Mouse (Mus musculus) mammary gland, adult 2 months (tissue): ENCODE measurements around the gene Olfr868. TPM values are rescaled to one million over a fixed set of nuclear protein-coding genes. Genes with fewer than 3 reads are reported as not detected.

Experiments
- polyA plus RNA-seq: library from polyadenylated mRNA; depleted of rRNA; stranded (reverse); fragments of >200 nt; gene quantifications from 2 replicates; pipeline ENCODE4 v1.2.3, GENCODE M21; 2012; ENCODE audit warnings: low replicate concordance; rRNA removed

Olfr868 gene
- not detected in 2 replicates for polyA plus RNA-seq

DNA sequence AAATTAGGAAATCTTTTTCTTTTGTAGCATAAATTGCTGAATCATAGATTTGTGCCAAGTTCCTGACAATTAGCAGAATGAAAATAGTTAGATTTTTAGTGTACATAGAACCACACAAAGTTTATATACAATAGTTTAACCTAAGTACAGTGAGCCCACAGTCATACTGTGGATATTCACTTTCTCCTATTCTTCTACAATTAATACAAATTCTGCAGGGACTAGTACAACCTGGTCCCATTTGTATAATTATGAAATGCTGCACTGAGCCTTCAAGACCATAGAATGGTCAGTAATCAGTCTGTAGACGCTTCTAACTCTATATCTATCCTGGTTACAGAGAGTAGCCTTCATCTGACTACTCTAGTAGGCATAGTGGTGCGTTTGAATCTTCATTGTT, at the start of gene Olfr868:
Gene Olfr868 (plus strand): TSS at position 301 of the 400 bp plus-strand sequence.

DNA sequence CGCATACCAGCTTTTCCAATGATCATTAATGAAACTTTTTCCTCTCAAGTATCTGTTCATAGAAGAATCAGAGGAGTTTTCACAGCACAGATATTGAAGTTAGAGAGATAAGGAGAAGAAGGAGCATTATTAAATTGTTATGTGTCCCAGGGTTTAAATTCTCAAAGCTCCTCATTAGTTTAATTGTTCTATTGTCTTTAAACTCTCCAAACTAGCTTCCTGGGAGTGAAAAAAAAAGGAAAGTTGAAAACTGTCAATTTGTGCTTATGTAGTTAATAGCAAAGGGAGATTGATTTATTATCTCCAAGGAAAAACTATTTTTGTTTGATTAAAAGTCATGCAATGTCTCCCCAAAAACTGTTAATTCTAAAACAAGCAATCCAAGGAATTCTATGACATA, 41.0 kb upstream of the Olfr868 start, which contains the start of gene Olfr867:
Gene Olfr867 (minus strand): TSS at position 101 of the 400 bp plus-strand sequence.

DNA sequence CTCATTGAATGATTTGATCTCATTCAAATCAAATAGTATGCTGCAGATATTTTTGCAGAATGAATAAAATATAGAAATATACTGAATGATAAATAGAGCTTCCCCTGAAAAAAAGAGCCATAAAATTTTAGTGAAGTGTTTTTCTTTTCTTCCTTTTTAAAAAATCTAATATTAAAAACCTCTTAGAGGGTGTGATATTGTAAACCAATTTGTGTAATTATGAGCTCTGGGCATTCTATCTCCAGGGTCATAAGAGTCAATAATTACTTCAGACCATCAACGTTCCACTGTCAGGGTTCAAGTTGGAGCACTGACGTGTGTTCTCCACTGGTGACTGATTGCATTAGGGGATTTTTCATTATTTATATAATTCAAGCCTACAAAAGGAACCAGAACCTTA, 30.3 kb downstream of the Olfr868 start, which contains the start of gene Olfr869:
Gene Olfr869 (plus strand): TSS at position 301 of the 400 bp plus-strand sequence.

Other genes with a start within 250 kb of the Olfr868 start
- gene Olfr860, start 248.9 kb upstream of the Olfr868 start, polyA plus RNA-seq = not detected in 2 replicates
- not detected in 2 replicates for gene Olfr862, start 210.6 kb upstream of the Olfr868 start, polyA plus RNA-seq
- not detected in 2 replicates for gene Olfr77, start 181.8 kb upstream of the Olfr868 start, polyA plus RNA-seq
- gene Olfr866, start 70.6 kb upstream of the Olfr868 start, polyA plus RNA-seq = not detected in 2 replicates
- gene Olfr867, start 41.1 kb upstream of the Olfr868 start, polyA plus RNA-seq = not detected in 2 replicates
- not detected in 2 replicates for gene Olfr869, start 30.4 kb downstream of the Olfr868 start, polyA plus RNA-seq
- gene Olfr870, start 75.4 kb downstream of the Olfr868 start, polyA plus RNA-seq = not detected in 2 replicates
- gene Olfr871, start 113.6 kb downstream of the Olfr868 start, polyA plus RNA-seq = not detected in 2 replicates
- not detected in 2 replicates for gene Olfr872, start 138.5 kb downstream of the Olfr868 start, polyA plus RNA-seq
- not detected in 2 replicates for gene Olfr39, start 183.7 kb downstream of the Olfr868 start, polyA plus RNA-seq
- not detected in 2 replicates for gene Olfr873, start 199.9 kb downstream of the Olfr868 start, polyA plus RNA-seq
- not detected in 2 replicates for gene Olfr18, start 237.5 kb downstream of the Olfr868 start, polyA plus RNA-seq